Mouse (Mus musculus) lung, postnatal 14 days (tissue): ENCODE results near the gene Olfr904.
"Not testable (repeated sequence)": the region's sequence is repeated elsewhere in the genome, so short reads cannot be mapped to it uniquely, and the experiment has no call there.

Experiments
- DNase-seq: peaks from one replicate; pipeline ENCODE4 v3.0.0; 2021

Gene Olfr904

DNA sequence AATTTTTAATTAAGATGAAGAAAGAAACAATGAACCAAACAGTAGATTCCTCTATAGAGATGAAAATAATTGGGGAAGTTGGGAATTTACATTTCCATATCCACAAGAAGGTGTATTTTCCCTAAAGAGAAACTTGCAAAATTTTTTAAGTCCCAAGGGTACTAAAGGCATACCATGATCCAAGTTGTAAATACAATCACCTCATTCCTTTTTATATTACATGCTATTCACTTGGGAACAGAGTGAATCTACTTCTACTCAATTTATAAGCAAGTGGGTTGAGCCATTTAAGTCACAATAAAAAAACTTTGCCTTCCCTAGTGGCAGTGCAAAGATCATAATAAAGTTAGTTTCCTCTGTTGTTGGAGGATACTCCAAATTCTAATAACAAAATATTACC, at the start of gene Olfr904:
Olfr904 (plus strand) TSS at position 301 of the 400 bp plus-strand sequence.
- DNase-seq, result no peak

DNA sequence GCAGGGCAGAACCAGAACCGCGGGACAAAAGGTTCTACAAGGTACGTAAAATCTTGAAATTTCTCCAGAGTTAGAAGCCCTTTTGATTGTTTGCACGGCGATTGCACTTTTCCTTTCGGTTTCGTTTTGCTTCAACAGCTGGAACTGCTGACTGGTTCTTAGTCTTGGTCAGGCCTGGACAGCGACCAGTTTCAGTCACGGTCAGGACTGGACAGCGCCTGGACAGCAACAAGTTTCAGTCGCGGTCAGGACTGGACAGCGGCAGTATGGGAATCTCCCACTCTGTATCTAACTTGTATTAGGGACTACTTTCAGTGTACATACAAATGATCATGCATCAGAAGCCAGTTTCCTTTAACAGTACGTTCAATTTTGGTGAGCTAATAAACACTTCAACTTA, 49.4 kb upstream of the Olfr904 start:
- DNase-seq, result not testable (repeated sequence)

DNA sequence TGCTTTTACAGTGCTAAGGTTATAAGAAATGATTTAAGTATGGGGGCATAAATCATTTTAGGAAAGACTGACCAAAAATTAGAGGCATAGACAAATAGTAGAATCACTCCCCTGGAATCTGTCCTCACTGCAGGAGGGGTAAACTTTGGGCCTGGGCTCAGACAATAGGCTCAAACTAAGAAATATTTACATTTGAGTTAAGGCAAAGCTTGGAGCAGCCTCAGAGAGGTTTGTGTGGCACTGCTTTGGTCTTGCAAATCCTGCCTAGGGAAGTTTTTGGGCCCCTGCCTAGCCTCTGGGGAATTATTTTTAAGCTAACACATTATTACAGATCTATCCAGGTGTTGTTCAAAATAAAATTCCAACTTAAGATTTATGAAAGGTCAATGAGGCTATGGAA, 39.1 kb upstream of the Olfr904 start:
- DNase-seq, result no peak

DNA sequence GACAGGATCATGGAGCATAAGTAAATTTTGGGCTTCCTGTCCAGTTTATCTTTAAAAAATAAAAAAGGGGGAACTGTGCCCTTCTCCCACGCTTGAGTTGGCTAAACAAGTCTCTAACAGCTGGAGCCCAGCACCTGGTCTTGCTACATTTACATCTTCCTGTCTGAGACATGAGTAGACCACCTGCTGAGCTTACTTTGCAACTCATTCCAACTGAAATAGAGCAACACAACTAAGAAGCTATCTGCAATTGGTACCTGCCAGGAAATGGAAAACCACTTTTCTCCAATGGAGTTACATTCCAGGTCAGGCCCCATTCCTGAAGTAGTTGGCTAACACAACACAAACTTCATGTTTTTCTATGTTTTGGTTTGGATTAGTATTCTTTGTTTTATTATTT, 35.9 kb upstream of the Olfr904 start:
- no peak for DNase-seq

DNA sequence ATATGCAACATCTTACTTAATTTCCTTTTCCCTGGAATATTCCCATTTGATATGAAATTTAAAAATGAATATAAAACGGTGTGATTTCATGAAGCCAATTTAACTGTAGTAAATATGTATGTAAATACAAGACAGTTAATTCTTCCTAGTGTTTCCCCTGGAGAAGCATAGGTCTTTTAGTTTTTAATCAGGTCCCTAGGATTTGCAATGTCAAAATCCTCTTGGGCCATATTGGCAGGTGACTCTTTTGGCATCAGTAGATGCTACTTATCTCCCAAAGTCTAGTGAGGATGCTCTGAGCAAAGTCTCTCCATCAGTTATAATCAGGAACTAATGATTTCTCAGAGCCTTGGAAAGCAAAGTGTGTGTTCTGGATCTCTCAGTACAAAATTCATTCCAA, 33.8 kb upstream of the Olfr904 start, which contains the start of gene Olfr901:
Olfr901 (plus strand) TSS at position 301 of the 400 bp plus-strand sequence.
- no peak for DNase-seq

DNA sequence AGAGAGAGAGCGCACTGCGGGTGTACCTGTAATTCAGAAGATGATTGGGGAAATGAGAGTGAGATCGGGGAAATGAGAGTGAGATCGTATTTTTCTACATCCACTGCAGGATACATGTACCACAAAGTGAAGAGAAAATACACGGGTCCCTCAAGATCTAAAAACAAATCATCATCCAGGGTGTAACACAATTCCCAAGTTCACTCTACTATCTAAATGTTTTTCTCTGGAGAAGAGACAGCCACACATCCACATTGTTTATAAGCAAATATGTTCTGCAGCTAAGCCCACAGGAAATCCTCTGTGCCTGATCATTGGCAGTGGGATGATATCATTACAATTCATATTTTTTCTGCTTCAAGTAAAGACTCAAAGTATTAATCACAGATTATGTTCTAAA, 15.6 kb upstream of the Olfr904 start, which contains the start of gene Olfr902:
Olfr902 (plus strand) TSS at position 301 of the 400 bp plus-strand sequence.
- DNase-seq, result no peak

DNA sequence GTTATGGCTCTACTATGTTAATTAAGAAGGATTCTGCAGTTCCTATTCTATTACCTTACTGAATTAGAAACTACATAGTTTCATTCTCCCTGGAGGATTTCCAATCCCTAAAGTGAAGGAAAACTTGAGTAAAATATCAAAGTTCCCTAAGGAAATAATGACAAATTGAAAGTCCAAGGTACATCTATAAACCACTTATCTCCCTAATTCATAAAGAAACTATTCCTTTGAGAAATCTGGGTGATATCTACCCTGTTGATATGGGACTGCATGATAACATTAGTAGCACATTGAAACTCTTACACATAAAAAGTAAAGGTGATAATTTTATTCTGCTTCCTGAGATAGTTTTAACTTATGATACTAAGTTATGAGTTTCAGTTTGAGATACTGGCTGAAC, 7.9 kb downstream of the Olfr904 start, which contains the start of gene Olfr905:
Olfr905 (plus strand) TSS at position 301 of the 400 bp plus-strand sequence.
- DNase-seq, result no peak

DNA sequence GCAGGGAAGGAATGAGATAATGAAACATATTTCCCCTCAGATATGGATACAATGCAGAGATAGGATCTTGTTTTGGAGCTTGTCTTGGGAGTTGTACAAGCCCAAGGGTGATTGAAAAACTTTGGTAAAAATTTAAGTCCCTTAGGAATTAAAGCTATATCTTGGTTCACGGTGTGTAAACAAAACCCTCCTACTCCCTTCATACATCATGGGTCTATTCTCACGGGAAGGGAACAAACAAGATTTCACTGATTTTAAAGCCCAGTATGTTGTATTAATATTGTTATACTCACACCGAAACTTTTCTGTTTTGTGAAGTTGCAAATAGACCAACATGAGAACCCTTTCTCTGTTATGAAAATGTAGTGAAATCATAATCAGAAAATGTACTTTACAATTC, 23.8 kb downstream of the Olfr904 start, which contains the start of gene Olfr906:
Olfr906 (plus strand) TSS at position 301 of the 400 bp plus-strand sequence.
- DNase-seq, result no peak

DNA sequence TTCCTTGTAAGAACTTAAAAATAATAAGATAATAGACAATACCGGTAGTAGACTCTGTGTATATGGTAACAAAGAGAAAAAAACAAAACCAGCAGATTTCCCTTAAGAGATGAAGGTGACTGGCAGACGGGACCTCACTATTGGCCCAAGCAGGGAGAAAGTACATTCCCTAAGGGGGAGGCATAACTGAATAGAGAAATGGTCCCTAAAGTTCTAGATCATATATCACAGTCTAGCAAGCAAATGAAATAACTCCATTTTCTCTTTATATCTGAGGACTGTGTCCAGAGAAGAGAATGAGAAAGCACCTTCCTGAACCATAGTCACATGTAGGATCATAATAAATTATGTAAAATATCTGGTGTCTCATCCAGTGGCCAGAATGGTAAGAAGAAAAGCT, 32.6 kb downstream of the Olfr904 start, which contains the start of gene Olfr907:
Olfr907 (plus strand) TSS at position 301 of the 400 bp plus-strand sequence.
- no peak for DNase-seq

DNA sequence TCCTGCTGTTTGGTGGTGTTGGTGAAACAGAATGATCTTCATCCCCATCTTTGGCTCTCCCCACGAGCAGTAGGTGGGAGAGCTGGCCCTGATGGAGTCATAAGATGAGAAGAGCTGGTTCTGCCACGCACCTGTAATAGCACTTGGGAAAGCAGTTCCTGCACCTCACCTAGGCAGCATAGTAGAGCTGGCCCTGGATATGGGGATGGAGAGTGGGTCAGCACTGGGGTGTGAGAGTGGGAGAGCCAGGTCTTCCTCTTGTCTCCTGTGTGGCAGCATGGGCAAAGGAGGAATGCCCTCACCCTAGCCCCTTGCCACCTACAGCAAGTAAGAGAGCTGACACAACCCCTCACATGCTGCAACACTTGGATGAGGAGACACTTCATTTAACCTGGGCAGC, 49.4 kb downstream of the Olfr904 start:
- no peak for DNase-seq
